Mouse (Mus musculus): Measurements from ENCODE around the gene Rufy1. TPM values are rescaled to one million over a fixed set of nuclear protein-coding genes. Genes with fewer than 3 reads are reported as not detected.
A peak's percentile ranks its signal among the peaks of the same experiment; 100 is the strongest.
"Not testable (repeated sequence)": the region's sequence is repeated elsewhere in the genome, so short reads cannot be mapped to it uniquely, and the experiment has no call there.

Rufy1 gene
- polyA plus RNA-seq, 1 experiment = 19.5 TPM

- peak within 1 kb of the TSS; percentile 87 for H3K4me3 ChIP-seq (ENCODE audit: insufficient read depth, low read depth, low read length)
- H3K27ac ChIP-seq (replicated peaks; ENCODE audit: low read depth, low read length) = peak within 1 kb of the TSS; percentile 95
- peaks cover 6% of the 10 kb centered on the region; the same call in 1 of the 2 replicates for H3K4me1 ChIP-seq (ENCODE audit: control insufficient read depth, insufficient read depth, insufficient read length, low read length)
Observed at GRCm38 (mm10) chr11:50376911-50377891, 53.7 kb downstream of the Rufy1 start, which contains the start of gene Hnrnph1. Gene Hnrnph1, plus strand, starts transcription at chr11:50376990.

GRCm38 (mm10) chr11:50376156-50376790 is 54.7 kb downstream of the Rufy1 start:
- Histone ChIP-seq H3K4me1 (ENCODE audit: control insufficient read depth, insufficient read depth, insufficient read length, low read length) (peaks cover 7% of the 10 kb centered on the region), H3K4me3 (ENCODE audit: insufficient read depth, low read depth, low read length) (peak overlapping the region; percentile 82)

GRCm38 (mm10) chr11:50375421-50375820 is 55.5 kb downstream of the Rufy1 start:
- Histone ChIP-seq H3K4me1 (ENCODE audit: control insufficient read depth, insufficient read depth, insufficient read length, low read length) (peaks cover 6% of the 10 kb centered on the region), H3K4me3 (ENCODE audit: insufficient read depth, low read depth, low read length) (no peak overlapping the region), H3K27ac (replicated peaks; ENCODE audit: low read depth, low read length) (no peak overlapping the region)

More at GRCm38 (mm10) chr11:50376156-50376790, 54.7 kb downstream of the Rufy1 start:
- H3K27ac ChIP-seq (replicated peaks; ENCODE audit: low read depth, low read length) = no peak overlapping the region

GRCm38 (mm10) chr11:50374286-50375015 is 56.5 kb downstream of the Rufy1 start:
- Histone ChIP-seq H3K4me1 (ENCODE audit: control insufficient read depth, insufficient read depth, insufficient read length, low read length) (peaks cover 3% of the 10 kb centered on the region; the same call in 1 of the 2 replicates), H3K4me3 (ENCODE audit: insufficient read depth, low read depth, low read length) (no peak overlapping the region), H3K27ac (replicated peaks; ENCODE audit: low read depth, low read length) (no peak overlapping the region)

GRCm38 (mm10) chr11:50373621-50374020 is 57.3 kb downstream of the Rufy1 start:
- H3K4me1 ChIP-seq (ENCODE audit: control insufficient read depth, insufficient read depth, insufficient read length, low read length) = peaks cover 3% of the 10 kb centered on the region; the same call in 1 of the 2 replicates
- H3K27ac ChIP-seq (replicated peaks; ENCODE audit: low read depth, low read length) = no peak overlapping the region
- no peak overlapping the region for H3K4me3 ChIP-seq (ENCODE audit: insufficient read depth, low read depth, low read length)

- no peak overlapping the region for H3K4me3 ChIP-seq (ENCODE audit: insufficient read depth, low read depth, low read length)
- no peak overlapping the region for H3K27ac ChIP-seq (replicated peaks; ENCODE audit: low read depth, low read length)
- peaks cover 3% of the 10 kb centered on the region; the same call in 1 of the 2 replicates for H3K4me1 ChIP-seq (ENCODE audit: control insufficient read depth, insufficient read depth, insufficient read length, low read length)
Observed at GRCm38 (mm10) chr11:50373086-50373485, 57.8 kb downstream of the Rufy1 start.

- no peak overlapping the region for H3K27ac ChIP-seq (replicated peaks; ENCODE audit: low read depth, low read length)
- H3K4me1 ChIP-seq (ENCODE audit: control insufficient read depth, insufficient read depth, insufficient read length, low read length) = peaks cover 3% of the 10 kb centered on the region; the same call in 1 of the 2 replicates
- no peak overlapping the region for H3K4me3 ChIP-seq (ENCODE audit: insufficient read depth, low read depth, low read length)
Observed at GRCm38 (mm10) chr11:50371911-50372310, 59.0 kb downstream of the Rufy1 start.

- H3K27ac ChIP-seq (replicated peaks; ENCODE audit: low read depth, low read length) = no peak overlapping the region
- H3K4me3 ChIP-seq (ENCODE audit: insufficient read depth, low read depth, low read length) = peak overlapping the region; percentile 83
- peaks cover 3% of the 10 kb centered on the region; the same call in 1 of the 2 replicates for H3K4me1 ChIP-seq (ENCODE audit: control insufficient read depth, insufficient read depth, insufficient read length, low read length)
Observed at GRCm38 (mm10) chr11:50371399-50371841, 59.5 kb downstream of the Rufy1 start.

- H3K4me3 ChIP-seq (ENCODE audit: insufficient read depth, low read depth, low read length) = peak overlapping the region; percentile 83
- no peak overlapping the region for H3K27ac ChIP-seq (replicated peaks; ENCODE audit: low read depth, low read length)
- peaks cover 3% of the 10 kb centered on the region; the same call in 1 of the 2 replicates for H3K4me1 ChIP-seq (ENCODE audit: control insufficient read depth, insufficient read depth, insufficient read length, low read length)
Observed at GRCm38 (mm10) chr11:50370969-50371368, 60.0 kb downstream of the Rufy1 start.

- no peak overlapping the region for H3K27ac ChIP-seq (replicated peaks; ENCODE audit: low read depth, low read length)
- peaks cover 3% of the 10 kb centered on the region; the same call in 1 of the 2 replicates for H3K4me1 ChIP-seq (ENCODE audit: control insufficient read depth, insufficient read depth, insufficient read length, low read length)
- no peak overlapping the region for H3K4me3 ChIP-seq (ENCODE audit: insufficient read depth, low read depth, low read length)
Observed at GRCm38 (mm10) chr11:50369360-50369911, 61.5 kb downstream of the Rufy1 start.

- H3K4me3 ChIP-seq (ENCODE audit: insufficient read depth, low read depth, low read length) = no peak overlapping the region
- peaks cover 3% of the 10 kb centered on the region; the same call in 1 of the 2 replicates for H3K4me1 ChIP-seq (ENCODE audit: control insufficient read depth, insufficient read depth, insufficient read length, low read length)
- no peak overlapping the region for H3K27ac ChIP-seq (replicated peaks; ENCODE audit: low read depth, low read length)
Observed at GRCm38 (mm10) chr11:50367531-50367930, 63.4 kb downstream of the Rufy1 start.

GRCm38 (mm10) chr11:50365322-50365721 is 65.6 kb downstream of the Rufy1 start:
- no peaks in the 10 kb centered on the region for H3K4me1 ChIP-seq (ENCODE audit: control insufficient read depth, insufficient read depth, insufficient read length, low read length)
- no peak overlapping the region for H3K27ac ChIP-seq (replicated peaks; ENCODE audit: low read depth, low read length)
- H3K4me3 ChIP-seq (ENCODE audit: insufficient read depth, low read depth, low read length) = no peak overlapping the region

- H3K4me1 ChIP-seq (ENCODE audit: control insufficient read depth, insufficient read depth, insufficient read length, low read length) = no peaks in the 10 kb centered on the region
- H3K4me3 ChIP-seq (ENCODE audit: insufficient read depth, low read depth, low read length) = no peak overlapping the region
- no peak overlapping the region for H3K27ac ChIP-seq (replicated peaks; ENCODE audit: low read depth, low read length)
Observed at GRCm38 (mm10) chr11:50364548-50364947, 66.4 kb downstream of the Rufy1 start.

GRCm38 (mm10) chr11:50361282-50361681 is 69.6 kb downstream of the Rufy1 start:
- H3K4me3 ChIP-seq (ENCODE audit: insufficient read depth, low read depth, low read length); H3K4me1 ChIP-seq (ENCODE audit: control insufficient read depth, insufficient read depth, insufficient read length, low read length); H3K27ac ChIP-seq (replicated peaks; ENCODE audit: low read depth, low read length): not testable (repeated sequence)

Data from brown adipose tissue, adult 24 weeks (tissue).